Mouse (Mus musculus): ENCODE measurements around the gene Ankrd34b. TPM values are rescaled to one million over a fixed set of nuclear protein-coding genes. Genes with fewer than 3 reads are reported as not detected.

Gene Ankrd34b
- 1.8 and 1.9 TPM in 2 replicates for polyA plus RNA-seq (2015; fragmentation: Nextera tagmentation; extraction: Ambion mirVana)

- Histone ChIP-seq H3K4me1 (replicated peaks) (peaks cover 18% of the 10 kb centered on the region), H3K27ac (replicated peaks) (no peak within 1 kb of the TSS), H3K9ac (peak within 1 kb of the TSS; percentile 75), H3K4me2 (peak within 1 kb of the TSS; percentile 96), H3K4me3 (peak within 1 kb of the TSS; percentile 68), H3K9me3 (no peaks in the 10 kb centered on the region), H3K27me3 (peaks cover 71% of the 10 kb centered on the region), H3K36me3 (no peaks in the 10 kb centered on the region)
- peak; percentile 92 for ATAC-seq (ENCODE audit: low read depth)
- under 1% methylated on average over 54 of the region's 54 CpGs for WGBS
Measured at GRCm38 (mm10) chr13:92425758-92426264, at the start of gene Ankrd34b. Ankrd34b (plus strand) TSS chr13:92425896.

- Histone ChIP-seq H3K36me3 (no peaks in the 10 kb centered on the region), H3K4me3 (no peak overlapping the region), H3K9me3 (no peaks in the 10 kb centered on the region), H3K27ac (replicated peaks) (no peak overlapping the region), H3K4me2 (no peak overlapping the region), H3K9ac (no peak overlapping the region), H3K4me1 (replicated peaks) (no peaks in the 10 kb centered on the region), H3K27me3 (no peaks in the 10 kb centered on the region)
- WGBS, result 90% methylated on average over 3 of the region's 3 CpGs
- no peak for ATAC-seq (ENCODE audit: low read depth)
Measured at GRCm38 (mm10) chr13:92387367-92387766, 38.3 kb upstream of the Ankrd34b start.

GRCm38 (mm10) chr13:92393047-92393661 is 32.5 kb upstream of the Ankrd34b start:
- H3K4me3 ChIP-seq, result no peak overlapping the region
- WGBS, result 91% methylated on average over 12 of the region's 12 CpGs
- no peaks in the 10 kb centered on the region for H3K4me1 ChIP-seq (replicated peaks)
- H3K27me3 ChIP-seq, result no peaks in the 10 kb centered on the region
- H3K36me3 ChIP-seq, result no peaks in the 10 kb centered on the region
- H3K27ac ChIP-seq (replicated peaks), result no peak overlapping the region
- ATAC-seq (ENCODE audit: low read depth), result no peak
- H3K9ac ChIP-seq, result no peak overlapping the region
- H3K4me2 ChIP-seq, result no peak overlapping the region
- H3K9me3 ChIP-seq, result no peaks in the 10 kb centered on the region

- no peak for ATAC-seq (ENCODE audit: low read depth)
- whole genome bisulfite sequencing, result 69% methylated on average over 11 of the region's 11 CpGs
- Histone ChIP-seq H3K4me1 (replicated peaks) (no peaks in the 10 kb centered on the region), H3K27ac (replicated peaks) (no peak overlapping the region), H3K4me2 (no peak overlapping the region), H3K27me3 (no peaks in the 10 kb centered on the region), H3K36me3 (no peaks in the 10 kb centered on the region), H3K4me3 (no peak overlapping the region), H3K9ac (no peak overlapping the region), H3K9me3 (no peaks in the 10 kb centered on the region)
Measured at GRCm38 (mm10) chr13:92398491-92399384, 27.0 kb upstream of the Ankrd34b start.

- no peaks in the 10 kb centered on the region for H3K9me3 ChIP-seq
- no peaks in the 10 kb centered on the region for H3K36me3 ChIP-seq
- no peak overlapping the region for H3K4me2 ChIP-seq
- no peak overlapping the region for H3K9ac ChIP-seq
- no peak for ATAC-seq (ENCODE audit: low read depth)
- no peak overlapping the region for H3K4me3 ChIP-seq
- WGBS, result 72% methylated on average over 2 of the region's 2 CpGs
- no peaks in the 10 kb centered on the region for H3K4me1 ChIP-seq (replicated peaks)
- H3K27ac ChIP-seq (replicated peaks), result no peak overlapping the region
- no peaks in the 10 kb centered on the region for H3K27me3 ChIP-seq
Measured at GRCm38 (mm10) chr13:92402063-92402462, 23.6 kb upstream of the Ankrd34b start.

GRCm38 (mm10) chr13:92403496-92403895 is 22.2 kb upstream of the Ankrd34b start:
- Histone ChIP-seq H3K9ac (no peak overlapping the region), H3K27ac (replicated peaks) (no peak overlapping the region), H3K36me3 (no peaks in the 10 kb centered on the region), H3K4me2 (no peak overlapping the region), H3K4me1 (replicated peaks) (no peaks in the 10 kb centered on the region), H3K27me3 (no peaks in the 10 kb centered on the region), H3K9me3 (no peaks in the 10 kb centered on the region), H3K4me3 (no peak overlapping the region)
- ATAC-seq (ENCODE audit: low read depth), result no peak
- 71% methylated on average over 3 of the region's 3 CpGs for WGBS

GRCm38 (mm10) chr13:92410486-92410885 is 15.2 kb upstream of the Ankrd34b start:
- Histone ChIP-seq H3K4me3 (no peak overlapping the region), H3K9me3 (no peaks in the 10 kb centered on the region), H3K36me3 (no peaks in the 10 kb centered on the region), H3K27me3 (no peaks in the 10 kb centered on the region), H3K9ac (no peak overlapping the region), H3K27ac (replicated peaks) (no peak overlapping the region), H3K4me2 (no peak overlapping the region), H3K4me1 (replicated peaks) (no peaks in the 10 kb centered on the region)
- 60% methylated on average over 2 of the region's 2 CpGs for WGBS
- ATAC-seq (ENCODE audit: low read depth), result no peak

- Histone ChIP-seq H3K9ac (no peak overlapping the region), H3K27me3 (peaks cover 22% of the 10 kb centered on the region), H3K27ac (replicated peaks) (no peak overlapping the region), H3K9me3 (no peaks in the 10 kb centered on the region), H3K4me3 (no peak overlapping the region), H3K4me1 (replicated peaks) (no peaks in the 10 kb centered on the region), H3K36me3 (no peaks in the 10 kb centered on the region), H3K4me2 (no peak overlapping the region)
- ATAC-seq (ENCODE audit: low read depth), result no peak
- 88% methylated on average over 11 of the region's 11 CpGs for WGBS
Measured at GRCm38 (mm10) chr13:92419630-92420029, 6.1 kb upstream of the Ankrd34b start.

GRCm38 (mm10) chr13:92423711-92424110 is 2.0 kb upstream of the Ankrd34b start:
- H3K36me3 ChIP-seq, result no peaks in the 10 kb centered on the region
- WGBS, result 70% methylated on average over 3 of the region's 3 CpGs

GRCm38 (mm10) chr13:92426294-92427051 is 777 bp downstream of the Ankrd34b start:
- peak; percentile 77 for ATAC-seq (ENCODE audit: low read depth)
- H3K4me1 ChIP-seq (replicated peaks), result peaks cover 18% of the 10 kb centered on the region
- H3K36me3 ChIP-seq, result no peaks in the 10 kb centered on the region
- peak overlapping the region; percentile 68 for H3K4me3 ChIP-seq
- H3K27me3 ChIP-seq, result peaks cover 68% of the 10 kb centered on the region
- no peak overlapping the region for H3K27ac ChIP-seq (replicated peaks)
- under 1% methylated on average over 84 of the region's 92 CpGs for WGBS
- H3K9ac ChIP-seq, result peak overlapping the region; percentile 75
- no peaks in the 10 kb centered on the region for H3K9me3 ChIP-seq
- H3K4me2 ChIP-seq, result peak overlapping the region; percentile 96

More at GRCm38 (mm10) chr13:92423711-92424110, 2.0 kb upstream of the Ankrd34b start:
- Histone ChIP-seq H3K9me3 (no peaks in the 10 kb centered on the region), H3K27ac (replicated peaks) (no peak overlapping the region), H3K27me3 (peaks cover 63% of the 10 kb centered on the region), H3K9ac (no peak overlapping the region), H3K4me1 (replicated peaks) (peaks cover 18% of the 10 kb centered on the region), H3K4me2 (no peak overlapping the region), H3K4me3 (no peak overlapping the region)
- ATAC-seq (ENCODE audit: low read depth), result no peak

- H3K4me3 ChIP-seq, result peak overlapping the region; percentile 68
- WGBS, result 48% methylated on average over 4 of the region's 4 CpGs
Measured at GRCm38 (mm10) chr13:92427351-92427855, 1.7 kb downstream of the Ankrd34b start.

More at GRCm38 (mm10) chr13:92427351-92427855, 1.7 kb downstream of the Ankrd34b start:
- H3K4me1 ChIP-seq (replicated peaks), result peaks cover 18% of the 10 kb centered on the region
- H3K9ac ChIP-seq, result no peak overlapping the region; the same call in 1 of the 2 replicates
- no peaks in the 10 kb centered on the region for H3K9me3 ChIP-seq
- peak overlapping the region; percentile 96 for H3K4me2 ChIP-seq
- H3K27ac ChIP-seq (replicated peaks), result no peak overlapping the region
- H3K36me3 ChIP-seq, result no peaks in the 10 kb centered on the region
- H3K27me3 ChIP-seq, result peaks cover 68% of the 10 kb centered on the region
- ATAC-seq (ENCODE audit: low read depth), result no peak
